Mouse (Mus musculus): Measurements from ENCODE around the gene Alk.

Gene Alk

GRCm38 (mm10) chr17:71979137-71979536, 625.3 kb downstream of the Alk start:
- DNase-seq (ENCODE audit: low spot score in 2 of 2), result no peak

GRCm38 (mm10) chr17:71976661-71977060, 627.8 kb downstream of the Alk start:
- DNase-seq (ENCODE audit: low spot score in 2 of 2), result no peak

- no peak for DNase-seq (ENCODE audit: low spot score in 2 of 2)
Measured at GRCm38 (mm10) chr17:71973704-71974103, 630.7 kb downstream of the Alk start.

- DNase-seq (ENCODE audit: low spot score in 2 of 2), result no peak
Measured at GRCm38 (mm10) chr17:71967356-71967755, 637.1 kb downstream of the Alk start.

- peak in 1 of 2 experiments; percentile 26 for DNase-seq (ENCODE audit: low spot score in 2 of 2)
Measured at GRCm38 (mm10) chr17:71965733-71966606, 638.5 kb downstream of the Alk start.

GRCm38 (mm10) chr17:71964610-71965009, 639.8 kb downstream of the Alk start:
- DNase-seq (ENCODE audit: low spot score in 2 of 2), result peak in 1 of 2 experiments; percentile 27

GRCm38 (mm10) chr17:71962746-71963145, 641.7 kb downstream of the Alk start:
- no peak for DNase-seq (ENCODE audit: low spot score in 2 of 2)

GRCm38 (mm10) chr17:71955011-71955410, 649.4 kb downstream of the Alk start:
- DNase-seq (ENCODE audit: low spot score in 2 of 2), result no peak

- no peak for DNase-seq (ENCODE audit: low spot score in 2 of 2)
Measured at GRCm38 (mm10) chr17:71954217-71954844, 650.1 kb downstream of the Alk start.

GRCm38 (mm10) chr17:71950968-71951367, 653.5 kb downstream of the Alk start:
- DNase-seq (ENCODE audit: low spot score in 2 of 2), result no peak

- no peak for DNase-seq (ENCODE audit: low spot score in 2 of 2)
Measured at GRCm38 (mm10) chr17:71948687-71949086, 655.7 kb downstream of the Alk start.

- no peak for DNase-seq (ENCODE audit: low spot score in 2 of 2)
Measured at GRCm38 (mm10) chr17:71947452-71947851, 657.0 kb downstream of the Alk start.

- no peak for DNase-seq (ENCODE audit: low spot score in 2 of 2)
Measured at GRCm38 (mm10) chr17:71944020-71944419, 660.4 kb downstream of the Alk start.

- no peak for DNase-seq (ENCODE audit: low spot score in 2 of 2)
Measured at GRCm38 (mm10) chr17:71942052-71942451, 662.4 kb downstream of the Alk start.

GRCm38 (mm10) chr17:71941436-71941835, 663.0 kb downstream of the Alk start:
- no peak for DNase-seq (ENCODE audit: low spot score in 2 of 2)

- DNase-seq (ENCODE audit: low spot score in 2 of 2), result no peak
Measured at GRCm38 (mm10) chr17:71936681-71937080, 667.7 kb downstream of the Alk start.

- no peak for DNase-seq (ENCODE audit: low spot score in 2 of 2)
Measured at GRCm38 (mm10) chr17:71935837-71936236, 668.6 kb downstream of the Alk start.

GRCm38 (mm10) chr17:71935336-71935735, 669.1 kb downstream of the Alk start:
- no peak for DNase-seq (ENCODE audit: low spot score in 2 of 2)

- no peak for DNase-seq (ENCODE audit: low spot score in 2 of 2)
Measured at GRCm38 (mm10) chr17:71914941-71915340, 689.5 kb downstream of the Alk start.

GRCm38 (mm10) chr17:71914541-71914940, 689.9 kb downstream of the Alk start:
- no peak for DNase-seq (ENCODE audit: low spot score in 2 of 2)

GRCm38 (mm10) chr17:71913188-71913587, 691.2 kb downstream of the Alk start:
- DNase-seq (ENCODE audit: low spot score in 2 of 2), result no peak

GRCm38 (mm10) chr17:71909107-71909506, 695.3 kb downstream of the Alk start:
- peak in 1 of 2 experiments; percentile 26 for DNase-seq (ENCODE audit: low spot score in 2 of 2)

- DNase-seq (ENCODE audit: low spot score in 2 of 2), result no peak
Measured at GRCm38 (mm10) chr17:71881369-71881768, 723.1 kb downstream of the Alk start.
